Mouse (Mus musculus): ENCODE measurements around the gene Tank. TPM values are rescaled to one million over a fixed set of nuclear protein-coding genes. Genes with fewer than 3 reads are reported as not detected.

The Tank gene
- polyA plus RNA-seq (2012; rRNA removed; ENCODE audit: low replicate concordance), result 1.0 and 1.5 TPM in 2 replicates

GRCm38 (mm10) chr2:61578433-61578832, at the start of gene Tank:
Gene Tank (plus strand): TSS chr2:61578585.

Other genes with a start within 250 kb of the Tank start
- gene Psmd14, start 133.1 kb downstream of the Tank start, polyA plus RNA-seq (2012; rRNA removed; ENCODE audit: low replicate concordance), result 2.2 and 2.7 TPM in 2 replicates
- gene Tbr1, start 224.3 kb downstream of the Tank start, polyA plus RNA-seq (2012; rRNA removed; ENCODE audit: low replicate concordance), result 0.38 TPM in 1 of 2 replicates, not detected in the other

Data from duodenum, adult 2 months (tissue).